In genomic region chr3:81835380-81836157, GRCm38 (mm10) we compare ENCODE assay signal across 8 mouse cellular contexts.
DNase-seq lines count a peak whose midpoint lies in the region; ATAC-seq lines count a peak whose summit lies in the region.

No protein-coding gene starts in this region.

- no peaks in the 10 kb centered on the region for H3K9me3 ChIP-seq in lung, embryonic 15.5 days
- H3K9me3 ChIP-seq in embryonic facial prominence, embryonic 12.5 days, result no peaks in the 10 kb centered on the region
- H3K9me3 ChIP-seq in limb, embryonic 12.5 days, result no peaks in the 10 kb centered on the region

- H3K27me3 ChIP-seq in lung, embryonic 15.5 days, result no peaks in the 10 kb centered on the region
- H3K27me3 ChIP-seq in embryonic facial prominence, embryonic 12.5 days, result no peaks in the 10 kb centered on the region
- H3K27me3 ChIP-seq in limb, embryonic 12.5 days, result no peaks in the 10 kb centered on the region

- no peak overlapping the region for H3K27ac ChIP-seq in lung, embryonic 15.5 days
- H3K27ac ChIP-seq in embryonic facial prominence, embryonic 12.5 days, result no peak overlapping the region
- 0 out of 2 replicates have a peak overlapping the region, but pooled peaks have one; percentile 1 for H3K27ac ChIP-seq in limb, embryonic 12.5 days

- H3K36me3 ChIP-seq in lung, embryonic 15.5 days, result no peaks in the 10 kb centered on the region
- H3K36me3 ChIP-seq in embryonic facial prominence, embryonic 12.5 days, result no peaks in the 10 kb centered on the region
- no peaks in the 10 kb centered on the region for H3K36me3 ChIP-seq in limb, embryonic 12.5 days

- 5% methylated on average over 11 of the region's 11 CpGs for WGBS in lung, embryonic 15.5 days
- 9% methylated on average over 11 of the region's 11 CpGs for WGBS in embryonic facial prominence, embryonic 12.5 days
- WGBS in limb, embryonic 12.5 days, result 4% methylated on average over 11 of the region's 11 CpGs

- H3K4me1 ChIP-seq in lung, embryonic 15.5 days, result 0 out of 2 replicates have a peak, but pooled peaks cover 8% of the 10 kb centered on the region
- peaks cover 4% of the 10 kb centered on the region; the same call in 1 of the 2 replicates for H3K4me1 ChIP-seq in embryonic facial prominence, embryonic 12.5 days
- peaks cover 11% of the 10 kb centered on the region; the same call in 1 of the 2 replicates for H3K4me1 ChIP-seq in limb, embryonic 12.5 days (replicated peaks)

- no peak overlapping the region for H3K9ac ChIP-seq in lung, embryonic 15.5 days
- no peak overlapping the region for H3K9ac ChIP-seq in embryonic facial prominence, embryonic 12.5 days
- H3K9ac ChIP-seq in limb, embryonic 12.5 days (replicated peaks), result no peak overlapping the region

- ATAC-seq in lung, embryonic 15.5 days (ENCODE audit: borderline replicate concordance, extremely low read depth, low FRiP score, low TSS enrichment), result no peak
- no peak for ATAC-seq in embryonic facial prominence, embryonic 12.5 days (ENCODE audit: insufficient number of reproducible peaks, insufficient read depth, low FRiP score, low TSS enrichment)
- peak; percentile 42 for ATAC-seq in limb, embryonic 12.5 days (ENCODE audit: insufficient number of reproducible peaks, insufficient read depth, low FRiP score, low TSS enrichment, low read depth)

- no peak for DNase-seq in lung, postnatal 25 days (ENCODE audit: low spot score)
- peak; percentile 30 for DNase-seq in retina, postnatal 1 day
- DNase-seq in adrenal gland, adult (ENCODE audit: inconsistent age in 2 of 2, low spot score in 1 of 2), result no peak
- DNase-seq in frontal cortex, postnatal 25 days (ENCODE audit: low spot score in 2 of 2), result no peak
- DNase-seq in left cerebral cortex, postnatal 14 days (ENCODE audit: low spot score in 2 of 2), result no peak

- H3K4me2 ChIP-seq in lung, embryonic 15.5 days, result peak overlapping the region; percentile 30
- H3K4me2 ChIP-seq in embryonic facial prominence, embryonic 12.5 days (replicated peaks), result peak overlapping the region; percentile 26
- H3K4me2 ChIP-seq in limb, embryonic 12.5 days, result peak overlapping the region; percentile 46

- intact Hi-C loops in left cerebral cortex, postnatal 14 days (cut with DNase I), result no loop called here

- H3K4me3 ChIP-seq in lung, embryonic 15.5 days, result no peak overlapping the region
- no peak overlapping the region for H3K4me3 ChIP-seq in embryonic facial prominence, embryonic 12.5 days
- peak overlapping the region; percentile 13; the same call in 1 of the 2 replicates for H3K4me3 ChIP-seq in limb, embryonic 12.5 days (replicated peaks)
